Mouse (Mus musculus): ENCODE data around the gene Pttg1ip.
A peak's percentile ranks its signal among the peaks of the same experiment; 100 is the strongest.

The Pttg1ip gene

GRCm38 (mm10) chr10:77581408-77582284, at the start of gene Pttg1ip:
Gene Pttg1ip, plus strand, starts transcription at chr10:77581720.
- peak; percentile 84 to 93 for DNase-seq (ENCODE audit: low spot score in 2 of 2)

GRCm38 (mm10) chr10:77532020-77532413, 49.5 kb upstream of the Pttg1ip start:
- no peak for DNase-seq (ENCODE audit: low spot score in 2 of 2)

GRCm38 (mm10) chr10:77536727-77537126, 44.8 kb upstream of the Pttg1ip start:
- DNase-seq (ENCODE audit: low spot score in 2 of 2): no peak

GRCm38 (mm10) chr10:77537215-77538209, 44.0 kb upstream of the Pttg1ip start:
- DNase-seq (ENCODE audit: low spot score in 2 of 2): no peak

GRCm38 (mm10) chr10:77539320-77539945, 42.1 kb upstream of the Pttg1ip start:
- DNase-seq (ENCODE audit: low spot score in 2 of 2): no peak

GRCm38 (mm10) chr10:77540576-77541102, 40.9 kb upstream of the Pttg1ip start:
- DNase-seq (ENCODE audit: low spot score in 2 of 2): no peak

GRCm38 (mm10) chr10:77541864-77542666, 39.5 kb upstream of the Pttg1ip start:
- DNase-seq (ENCODE audit: low spot score in 2 of 2): no peak

GRCm38 (mm10) chr10:77543226-77543625, 38.3 kb upstream of the Pttg1ip start:
- no peak for DNase-seq (ENCODE audit: low spot score in 2 of 2)

GRCm38 (mm10) chr10:77544916-77545315, 36.6 kb upstream of the Pttg1ip start:
- DNase-seq (ENCODE audit: low spot score in 2 of 2): peak in 1 of 2 experiments; percentile 23

- DNase-seq (ENCODE audit: low spot score in 2 of 2): no peak
Measured at GRCm38 (mm10) chr10:77548576-77548975, 32.9 kb upstream of the Pttg1ip start.

GRCm38 (mm10) chr10:77550874-77551273, 30.6 kb upstream of the Pttg1ip start:
- no peak for DNase-seq (ENCODE audit: low spot score in 2 of 2)

- DNase-seq (ENCODE audit: low spot score in 2 of 2): no peak
Measured at GRCm38 (mm10) chr10:77552162-77552561, 29.4 kb upstream of the Pttg1ip start.

- no peak for DNase-seq (ENCODE audit: low spot score in 2 of 2)
Measured at GRCm38 (mm10) chr10:77553285-77553684, 28.2 kb upstream of the Pttg1ip start.

- no peak for DNase-seq (ENCODE audit: low spot score in 2 of 2)
Measured at GRCm38 (mm10) chr10:77554918-77555317, 26.6 kb upstream of the Pttg1ip start.

GRCm38 (mm10) chr10:77556631-77557030, 24.9 kb upstream of the Pttg1ip start:
- no peak for DNase-seq (ENCODE audit: low spot score in 2 of 2)

GRCm38 (mm10) chr10:77557641-77558040, 23.9 kb upstream of the Pttg1ip start:
- no peak for DNase-seq (ENCODE audit: low spot score in 2 of 2)

GRCm38 (mm10) chr10:77560090-77560489, 21.4 kb upstream of the Pttg1ip start:
- DNase-seq (ENCODE audit: low spot score in 2 of 2): no peak

GRCm38 (mm10) chr10:77560830-77561229, 20.7 kb upstream of the Pttg1ip start:
- no peak for DNase-seq (ENCODE audit: low spot score in 2 of 2)

GRCm38 (mm10) chr10:77561508-77561907, 20.0 kb upstream of the Pttg1ip start:
- no peak for DNase-seq (ENCODE audit: low spot score in 2 of 2)

- no peak for DNase-seq (ENCODE audit: low spot score in 2 of 2)
Measured at GRCm38 (mm10) chr10:77565005-77565404, 16.5 kb upstream of the Pttg1ip start.

- DNase-seq (ENCODE audit: low spot score in 2 of 2): peak; percentile 71 to 78
Measured at GRCm38 (mm10) chr10:77566651-77567050, 14.9 kb upstream of the Pttg1ip start.

Data from cerebellum, postnatal 4 days (tissue).